Mouse (Mus musculus) CH12.LX (cell line): ENCODE results near the gene Gid4. TPM values are rescaled to one million over a fixed set of nuclear protein-coding genes. Genes with fewer than 3 reads are reported as not detected.

ENCODE experiments used
- DNase-seq: peaks from one replicate; pipeline ENCODE4 v3.0.0-alpha.2; 2013; ENCODE audit errors: extremely low read depth
- H3K27ac ChIP-seq: 2 replicates; pipeline ENCODE4 v1.5.1; 2012; ENCODE audit warnings: low read depth, mild to moderate bottlenecking, control low read depth, moderate library complexity; ENCODE audit not compliant: insufficient read depth
- H3K27me3 ChIP-seq: replicated peaks from 2 replicates; pipeline ENCODE3; 2012; ENCODE audit warnings: inconsistent platforms
- H3K36me3 ChIP-seq, 2 experiments: replicated peaks in 1 of 2; 2 replicates each; pipeline versions ENCODE3 to v1.6.1; 2012; ENCODE audit warnings: inconsistent platforms in 1 of 2, low read length in 1 of 2, mild to moderate bottlenecking in 1 of 2, mixed read lengths in 1 of 2, moderate library complexity in 1 of 2; ENCODE audit not compliant: control insufficient read depth in 1 of 2, insufficient read depth in 1 of 2
- H3K4me1 ChIP-seq, 2 experiments: 2 replicates each; pipeline ENCODE4 v1.6.1; 2012; ENCODE audit warnings: inconsistent platforms in 1 of 2, moderate library complexity in 1 of 2; ENCODE audit not compliant: insufficient read depth in 2 of 2, control insufficient read depth in 1 of 2
- H3K4me2 ChIP-seq: 2 replicates; pipeline ENCODE4 v1.6.1; 2012; ENCODE audit warnings: low read depth, mild to moderate bottlenecking, control low read depth; ENCODE audit not compliant: poor library complexity, insufficient read depth, severe bottlenecking
- H3K4me3 ChIP-seq, 3 experiments: fragments of 150-350 bp in 1 of 3; sonication (generic) in 1 of 3; replicated peaks in 1 of 3; 2 replicates each; pipeline versions ENCODE3 to v1.5.1; 2011 to 2012; ENCODE audit warnings: low read depth in 2 of 3, low read length in 2 of 3, mild to moderate bottlenecking in 2 of 3, moderate library complexity in 2 of 3, control low read depth in 1 of 3, improper control_type of control experiment in 1 of 3, inconsistent platforms in 1 of 3, mixed read lengths in 1 of 3; ENCODE audit not compliant: poor library complexity in 1 of 3
- H3K79me2 ChIP-seq: replicated peaks from 2 replicates; pipeline ENCODE4 v1.6.1; 2012; ENCODE audit warnings: mild to moderate bottlenecking, moderate library complexity; ENCODE audit not compliant: control insufficient read depth, poor library complexity, insufficient read depth, severe bottlenecking; ENCODE audit errors: extremely low read depth
- H3K9ac ChIP-seq: 2 replicates; pipeline ENCODE4 v1.6.1; 2012; ENCODE audit warnings: low read depth, mild to moderate bottlenecking, control low read depth, moderate library complexity; ENCODE audit not compliant: insufficient read depth
- H3K9me3 ChIP-seq: replicated peaks from 2 replicates; pipeline ENCODE3; 2012; ENCODE audit warnings: low read length, inconsistent platforms, mixed read lengths
- BHLHE40 ChIP-seq: IDR thresholded peaks from 2 replicates; pipeline ENCODE4 v1.6.1; 2011; ENCODE audit warnings: mild to moderate bottlenecking, low read depth, low read length, improper control_type of control experiment
- CHD1 ChIP-seq: IDR thresholded peaks from 2 replicates; pipeline ENCODE4 v1.6.1; 2012; ENCODE audit warnings: low read depth, low read length, improper control_type of control experiment, inconsistent platforms
- CHD2 ChIP-seq: IDR thresholded peaks from 2 replicates; pipeline ENCODE4 v1.6.1; 2011; ENCODE audit warnings: low read length, improper control_type of control experiment
- CTCF ChIP-seq, 2 experiments: IDR thresholded peaks in 1 of 2; conservative IDR thresholded peaks in 1 of 2; 2 replicates each; pipeline ENCODE4 v1.5.1; 2011 to 2012; ENCODE audit warnings: low read depth in 2 of 2, low read length in 2 of 2, improper control_type of control experiment in 1 of 2, inconsistent platforms in 1 of 2, mild to moderate bottlenecking in 1 of 2, moderate library complexity in 1 of 2
- E2F4 ChIP-seq: IDR thresholded peaks from 2 replicates; pipeline ENCODE4 v1.6.1; 2011; ENCODE audit warnings: low read depth, low read length, improper control_type of control experiment; ENCODE audit not compliant: insufficient replicate concordance
- ELF1 ChIP-seq: IDR thresholded peaks from 2 replicates; pipeline ENCODE4 v1.6.1; 2014; ENCODE audit warnings: low read depth, mild to moderate bottlenecking, inconsistent platforms, low read length, improper control_type of control experiment
- EP300 ChIP-seq: IDR thresholded peaks from 2 replicates; pipeline ENCODE4 v1.6.1; 2011; ENCODE audit warnings: low read length, improper control_type of control experiment
- ETS1 ChIP-seq: conservative IDR thresholded peaks from 2 replicates; pipeline ENCODE4 v1.6.1; 2012; ENCODE audit warnings: low read depth, mild to moderate bottlenecking, inconsistent platforms, low read length, improper control_type of control experiment, moderate library complexity
- GABPA ChIP-seq: IDR thresholded peaks from 2 replicates; pipeline ENCODE4 v1.6.1; 2012; ENCODE audit warnings: low read depth, low read length, improper control_type of control experiment, inconsistent platforms; ENCODE audit not compliant: insufficient replicate concordance
- HCFC1 ChIP-seq: IDR thresholded peaks from 2 replicates; pipeline ENCODE4 v1.6.1; 2012; ENCODE audit warnings: low read depth, mild to moderate bottlenecking, inconsistent platforms, low read length, improper control_type of control experiment
- IRF4 ChIP-seq: IDR thresholded peaks from 2 replicates; pipeline ENCODE4 v1.6.1; 2014; ENCODE audit warnings: low read depth, mild to moderate bottlenecking, inconsistent platforms, low read length, improper control_type of control experiment
- JUN ChIP-seq: IDR thresholded peaks from 2 replicates; pipeline ENCODE4 v1.6.1; 2011; ENCODE audit warnings: low read depth, mild to moderate bottlenecking, low read length, improper control_type of control experiment, moderate library complexity; ENCODE audit not compliant: insufficient read depth
- JUND ChIP-seq: conservative IDR thresholded peaks from 2 replicates; pipeline ENCODE4 v1.6.1; 2011; ENCODE audit warnings: low read depth, low read length, improper control_type of control experiment
- KAT2A ChIP-seq: IDR thresholded peaks from 2 replicates; pipeline ENCODE4 v1.6.1; 2012; ENCODE audit warnings: low read length, improper control_type of control experiment, inconsistent platforms; ENCODE audit not compliant: insufficient replicate concordance
- MAFK ChIP-seq: IDR thresholded peaks from 2 replicates; pipeline ENCODE4 v1.6.1; 2011; ENCODE audit warnings: low read length, improper control_type of control experiment; ENCODE audit not compliant: insufficient replicate concordance
- MAX ChIP-seq: IDR thresholded peaks from 2 replicates; pipeline ENCODE4 v1.6.1; 2011; ENCODE audit warnings: low read length, improper control_type of control experiment
- MAZ ChIP-seq: IDR thresholded peaks from 2 replicates; pipeline ENCODE4 v1.6.1; 2012; ENCODE audit warnings: low read depth, mild to moderate bottlenecking, inconsistent platforms, low read length, improper control_type of control experiment, moderate library complexity
- MEF2A ChIP-seq: IDR thresholded peaks from 2 replicates; pipeline ENCODE4 v1.6.1; 2014; ENCODE audit warnings: low read depth, mild to moderate bottlenecking, inconsistent platforms, low read length, improper control_type of control experiment, borderline replicate concordance
- MXI1 ChIP-seq: IDR thresholded peaks from 2 replicates; pipeline ENCODE4 v1.6.1; 2011; ENCODE audit warnings: mild to moderate bottlenecking, low read depth, low read length, improper control_type of control experiment
- MYC ChIP-seq: IDR thresholded peaks from 2 replicates; pipeline ENCODE4 v1.6.1; 2011; ENCODE audit warnings: low read depth, mild to moderate bottlenecking, improper control_type of control experiment, low read length
- NELFE ChIP-seq: IDR thresholded peaks from 2 replicates; pipeline ENCODE4 v1.6.1; 2011; ENCODE audit warnings: low read depth, low read length, improper control_type of control experiment
- NRF1 ChIP-seq: IDR thresholded peaks from 2 replicates; pipeline ENCODE4 v1.6.1; 2014; ENCODE audit warnings: low read depth, mild to moderate bottlenecking, inconsistent platforms, low read length, improper control_type of control experiment, moderate library complexity
- PAX5 ChIP-seq: IDR thresholded peaks from 2 replicates; pipeline ENCODE4 v1.6.1; 2012; ENCODE audit warnings: low read length, inconsistent platforms, mixed read lengths
- POLR2A ChIP-seq: IDR thresholded peaks from 2 replicates; pipeline ENCODE4 v1.6.1; 2011; ENCODE audit warnings: low read depth, mild to moderate bottlenecking, improper control_type of control experiment, low read length
- POLR2AphosphoS2 ChIP-seq: IDR thresholded peaks from 2 replicates; pipeline ENCODE4 v1.6.1; 2011; ENCODE audit warnings: low read depth, low read length, improper control_type of control experiment
- RAD21 ChIP-seq: IDR thresholded peaks from 2 replicates; pipeline ENCODE4 v1.6.1; 2011; ENCODE audit warnings: low read depth, mild to moderate bottlenecking, low read length, improper control_type of control experiment, moderate library complexity
- RCOR1 ChIP-seq: conservative IDR thresholded peaks from 2 replicates; pipeline ENCODE4 v1.6.1; 2012; ENCODE audit warnings: low read depth, mild to moderate bottlenecking, inconsistent platforms, low read length, improper control_type of control experiment
- SIN3A ChIP-seq: IDR thresholded peaks from 2 replicates; pipeline ENCODE4 v1.6.1; 2012; ENCODE audit warnings: low read length, improper control_type of control experiment, inconsistent platforms
- SMC3 ChIP-seq: IDR thresholded peaks from 2 replicates; pipeline ENCODE4 v1.6.1; 2011; ENCODE audit warnings: low read depth, low read length, improper control_type of control experiment
- TBP ChIP-seq: conservative IDR thresholded peaks from 2 replicates; pipeline ENCODE4 v1.6.1; 2011; ENCODE audit warnings: low read depth, low read length, improper control_type of control experiment
- TCF12 ChIP-seq: IDR thresholded peaks from 2 replicates; pipeline ENCODE4 v1.6.1; 2014; ENCODE audit warnings: low read depth, mild to moderate bottlenecking, inconsistent platforms, low read length, improper control_type of control experiment
- UBTF ChIP-seq: IDR thresholded peaks from 2 replicates; pipeline ENCODE4 v1.6.1; 2012; ENCODE audit warnings: low read depth, mild to moderate bottlenecking, inconsistent platforms, low read length, improper control_type of control experiment, moderate library complexity
- USF1 ChIP-seq: IDR thresholded peaks from 2 replicates; pipeline ENCODE4 v1.6.1; 2014; ENCODE audit warnings: low read depth, mild to moderate bottlenecking, inconsistent platforms, low read length, improper control_type of control experiment
- USF2 ChIP-seq: conservative IDR thresholded peaks from 2 replicates; pipeline ENCODE4 v1.6.1; 2011; ENCODE audit warnings: low read depth, low read length, improper control_type of control experiment
- ZC3H11A ChIP-seq: IDR thresholded peaks from 2 replicates; pipeline ENCODE4 v1.6.1; 2012; ENCODE audit warnings: low read depth, mild to moderate bottlenecking, inconsistent platforms, low read length, improper control_type of control experiment
- ZKSCAN1 ChIP-seq: IDR thresholded peaks from 2 replicates; pipeline ENCODE4 v1.6.1; 2012; ENCODE audit warnings: low read depth, inconsistent platforms, low read length, improper control_type of control experiment, borderline replicate concordance
- ZMIZ1 ChIP-seq: IDR thresholded peaks from 2 replicates; pipeline ENCODE4 v1.6.1; 2012; ENCODE audit warnings: low read depth, mild to moderate bottlenecking, inconsistent platforms, low read length, improper control_type of control experiment
- ZNF384 ChIP-seq: IDR thresholded peaks from 2 replicates; pipeline ENCODE4 v1.6.1; 2012; ENCODE audit warnings: low read depth, low read length, improper control_type of control experiment, inconsistent platforms
- dilution Hi-C: fragments of 300-500 bp; cut with MboI; formaldehyde crosslinking; loops from 2 replicates; pipeline ENCODE4 v1.14.3; 2020; ENCODE audit warnings: low sequenced_read_pairs; ENCODE audit not compliant: extremely low pct_unique_long_range_greater_than_20kb, extremely low pct_ligation_motif_present
- in situ Hi-C: fragments of 300-500 bp; cut with MboI; formaldehyde crosslinking; loops from 3 replicates; pipeline ENCODE4 v1.14.3; 2019; ENCODE audit warnings: low sequenced_read_pairs, low pct_ligation_motif_present, low pct_unique_long_range_greater_than_20kb, mixed read lengths
- polyA plus RNA-seq: library from polyadenylated mRNA; unstranded; fragments of >175 nt; gene quantifications from 2 replicates; pipeline ENCODE4 v1.2.1, GENCODE M21; 2012; ENCODE audit warnings: low read depth; ENCODE audit not compliant: insufficient read length
- total RNA-seq, 2 experiments: library from RNA; depleted of rRNA; stranded (reverse); fragments of 300-350 nt in 1 of 2; fragments of >200 nt in 1 of 2; gene quantifications; 2 replicates each; pipeline ENCODE4 v1.2.3; 2012 to 2014

Gene Gid4
- total RNA-seq (2012; rRNA removed) (18.9 and 23.4 TPM in 2 replicates), total RNA-seq (2014; rRNA removed) (17.0 and 17.3 TPM in 2 replicates), polyA plus RNA-seq (14.9 and 17.0 TPM in 2 replicates)

DNA sequence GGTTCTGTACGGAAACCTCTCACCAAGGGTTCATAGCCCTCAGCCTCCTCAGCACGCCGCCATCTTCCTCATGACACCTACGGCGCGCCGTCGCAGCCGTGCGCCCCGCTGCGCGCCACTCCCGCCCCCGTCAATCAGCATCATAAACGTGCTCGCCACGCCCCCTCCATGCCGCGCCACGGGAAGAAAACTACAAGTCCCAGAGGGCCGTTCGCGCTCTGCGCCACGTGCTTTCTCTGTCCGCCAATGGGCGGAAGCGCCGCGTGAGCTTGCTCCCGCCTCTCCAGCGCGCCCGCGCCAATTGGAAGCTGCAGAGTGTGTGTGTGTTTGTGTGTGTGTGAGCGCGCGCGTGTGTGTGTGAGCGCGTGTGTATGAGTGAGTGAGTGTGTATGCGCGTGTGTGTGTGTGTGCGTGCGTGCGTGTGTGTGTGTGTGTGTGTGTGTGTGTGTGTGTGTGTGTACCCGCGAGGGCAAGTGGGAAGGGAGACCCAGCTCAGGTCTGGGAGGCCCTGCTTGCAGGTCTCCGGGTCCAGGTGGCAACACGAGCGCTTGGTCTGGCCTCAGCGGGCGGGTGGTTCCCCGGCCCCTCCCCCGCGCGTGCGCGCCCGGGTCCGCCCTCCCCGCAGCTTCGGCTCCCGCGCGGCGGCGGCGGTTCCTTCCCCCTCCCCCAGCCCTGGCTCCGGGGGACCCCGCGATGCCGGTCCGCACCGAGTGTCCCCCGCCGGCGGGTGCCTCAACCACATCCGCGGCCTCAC, at the start of gene Gid4:
TSS of gene Gid4 (plus strand) at position 183 of the 754 bp plus-strand sequence.
- peaks cover 35% of the 10 kb centered on the region for H3K79me2 ChIP-seq
- peaks cover 0 to 28% of the 10 kb centered on the region in 2 experiments for H3K36me3 ChIP-seq
- H3K4me2 ChIP-seq: peak within 1 kb of the TSS; percentile 99
- in situ Hi-C loops (loop anchor here (5.0 to 25.0 kb wide), 3 partner anchors 162 to 330 kb away; no protein-coding TSS in a partner anchor), dilution Hi-C loops (no loop called here)
- H3K27me3 ChIP-seq: no peaks in the 10 kb centered on the region
- H3K4me1 ChIP-seq: peaks cover 7 to 51% of the 10 kb centered on the region in 2 experiments
- TF ChIP-seq TCF12: peak; percentile 93
- TF ChIP-seq NELFE: peak; percentile 83
- TF ChIP-seq SIN3A: peak; percentile 100
- TF ChIP-seq BHLHE40: peak; percentile 95
- TF ChIP-seq TBP: peak; percentile 85
- peak; percentile 97 for TF ChIP-seq HCFC1
- TF ChIP-seq POLR2AphosphoS2: no peak; the same call in 1 of the 2 replicates
- no peak for TF ChIP-seq ZKSCAN1
- peak; percentile 73; the same call in 1 of the 2 replicates for TF ChIP-seq IRF4
- no peak for TF ChIP-seq CTCF (conservative IDR thresholded peaks at IDR 0.05 in 1 of 2, IDR thresholded peaks at IDR 0.05 in 1 of 2; ENCODE audit: low read depth in 2 of 2, low read length in 2 of 2)
- no peak for TF ChIP-seq SMC3
- peak; percentile 64; the same call in 1 of the 2 replicates for TF ChIP-seq MEF2A
- peak; percentile 93 for TF ChIP-seq CHD2
- TF ChIP-seq JUN: no peak
- TF ChIP-seq MYC: peak; percentile 97
- TF ChIP-seq MAZ: peak; percentile 88; the same call in 1 of the 2 replicates
- peak; percentile 94; the same call in 1 of the 2 replicates for TF ChIP-seq E2F4
- no peak for TF ChIP-seq EP300
- peak; percentile 100 for TF ChIP-seq USF1
- TF ChIP-seq MAFK: no peak
- peak; percentile 97 for TF ChIP-seq KAT2A
- TF ChIP-seq UBTF: no peak; the same call in 1 of the 2 replicates
- peak; percentile 99 for TF ChIP-seq MAX
- TF ChIP-seq RAD21: no peak
- peak; percentile 95 for TF ChIP-seq POLR2A
- peak; percentile 25; the same call in 1 of the 2 replicates for TF ChIP-seq ETS1
- peak; percentile 84 for TF ChIP-seq NRF1
- peak; percentile 7; the same call in 1 of the 2 replicates for TF ChIP-seq ZNF384
- no peak for TF ChIP-seq ZC3H11A
- peak; percentile 96 for TF ChIP-seq USF2
- TF ChIP-seq MXI1: peak; percentile 99
- no peak for TF ChIP-seq JUND
- TF ChIP-seq ELF1: peak; percentile 83
- TF ChIP-seq GABPA: peak; percentile 80; the same call in 1 of the 2 replicates
- TF ChIP-seq PAX5: no peak
- TF ChIP-seq CHD1: no peak
- TF ChIP-seq ZMIZ1: peak; percentile 82
- 0 out of 2 replicates have a peak, but pooled peaks have one; percentile 60 for TF ChIP-seq RCOR1
- peak; percentile 100 for DNase-seq
- peak within 1 kb of the TSS; percentile 87 to 97 (median 94) for H3K4me3 ChIP-seq
- H3K27ac ChIP-seq: peak within 1 kb of the TSS; percentile 70
- peak within 1 kb of the TSS; percentile 93 for H3K9ac ChIP-seq
- H3K9me3 ChIP-seq: no peaks in the 10 kb centered on the region
